Mouse (Mus musculus) midbrain, embryonic 10.5 days (tissue): ENCODE results near the gene Psmd9. TPM values are rescaled to one million over a fixed set of nuclear protein-coding genes. Genes with fewer than 3 reads are reported as not detected.
"Not testable (repeated sequence)": the region's sequence is repeated elsewhere in the genome, so short reads cannot be mapped to it uniquely, and the experiment has no call there.

ENCODE experiments used
- DNase-seq: peaks from one replicate; pipeline ENCODE4 v3.0.0-alpha.2; 2017; ENCODE audit warnings: low spot score
- H3K27ac ChIP-seq: fragments of 300-500 bp; sonication (generic); replicated peaks from 2 replicates; pipeline ENCODE4 v1.5.1; 2016; ENCODE audit warnings: mild to moderate bottlenecking
- H3K27me3 ChIP-seq: fragments of 300-500 bp; sonication (generic); 2 replicates; pipeline ENCODE4 v1.6.1; 2016; ENCODE audit warnings: low read depth, mild to moderate bottlenecking; ENCODE audit not compliant: poor library complexity, severe bottlenecking
- H3K36me3 ChIP-seq: fragments of 300-500 bp; sonication (generic); 2 replicates; pipeline ENCODE4 v1.6.1; 2016; ENCODE audit warnings: mild to moderate bottlenecking, moderate library complexity
- H3K4me1 ChIP-seq: fragments of 300-500 bp; sonication (generic); 2 replicates; pipeline ENCODE4 v1.6.1; 2016
- H3K4me3 ChIP-seq: fragments of 300-500 bp; sonication (generic); 2 replicates; pipeline ENCODE4 v1.5.1; 2016; ENCODE audit warnings: mild to moderate bottlenecking, moderate library complexity
- H3K9me3 ChIP-seq: fragments of 300-500 bp; sonication (generic); replicated peaks from 2 replicates; pipeline ENCODE4 v1.6.1; 2016; ENCODE audit warnings: mild to moderate bottlenecking
- WGBS: fragments of 180-500 bp; shearing (Covaris S2); methylation state at CpG from one replicate; pipeline ENCODE4 v1.1.7; 2016; 5-methylcytosine and 5-hydroxymethylcytosine counted together
- polyA plus RNA-seq: library from polyadenylated mRNA; unstranded; fragments of >200 nt; fragmentation: Nextera tagmentation; extraction: Ambion mirVana; gene quantifications from 2 replicates; pipeline ENCODE4 v1.2.1, GENCODE M21; 2016

The Psmd9 gene
- polyA plus RNA-seq, 1 experiment from 2014 or later, result 78.5 TPM

DNA sequence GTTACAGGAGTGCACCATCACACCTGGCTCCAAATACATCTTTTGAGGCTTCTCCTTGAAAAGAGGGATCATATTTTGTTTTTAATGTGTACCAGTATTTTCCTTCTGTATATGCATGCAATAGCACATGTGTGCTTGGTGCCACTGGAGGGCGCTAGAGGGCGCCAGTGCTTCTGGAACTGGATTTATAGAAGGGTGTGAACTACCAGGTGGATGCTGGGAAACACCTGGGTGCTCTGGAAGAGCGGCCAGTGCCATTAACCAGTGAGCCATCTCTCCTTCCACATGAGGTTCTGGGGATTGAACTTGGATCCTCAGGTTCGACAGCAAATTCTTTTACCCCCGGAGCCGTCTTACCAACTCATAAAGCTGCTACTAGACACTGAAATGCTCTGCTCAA, 54.6 kb downstream of the Psmd9 start:
- not testable (repeated sequence) for H3K27ac ChIP-seq, DNase-seq, H3K9me3 ChIP-seq, H3K36me3 ChIP-seq, H3K27me3 ChIP-seq, H3K4me1 ChIP-seq, H3K4me3 ChIP-seq
- 58% methylated on average over 6 of the region's 6 CpGs for WGBS

GRCm38 (mm10) chr5:123226851-123227250, 57.6 kb downstream of the Psmd9 start:
- Histone ChIP-seq H3K27me3 (no peaks in the 10 kb centered on the region), H3K4me1 (peaks cover 12% of the 10 kb centered on the region), H3K36me3 (peaks cover 5% of the 10 kb centered on the region; the same call in 1 of the 2 replicates), H3K4me3 (no peak overlapping the region), H3K9me3 (no peaks in the 10 kb centered on the region), H3K27ac (no peak overlapping the region)
- WGBS, result 87% methylated on average over 7 of the region's 7 CpGs
- DNase-seq, result no peak

DNA sequence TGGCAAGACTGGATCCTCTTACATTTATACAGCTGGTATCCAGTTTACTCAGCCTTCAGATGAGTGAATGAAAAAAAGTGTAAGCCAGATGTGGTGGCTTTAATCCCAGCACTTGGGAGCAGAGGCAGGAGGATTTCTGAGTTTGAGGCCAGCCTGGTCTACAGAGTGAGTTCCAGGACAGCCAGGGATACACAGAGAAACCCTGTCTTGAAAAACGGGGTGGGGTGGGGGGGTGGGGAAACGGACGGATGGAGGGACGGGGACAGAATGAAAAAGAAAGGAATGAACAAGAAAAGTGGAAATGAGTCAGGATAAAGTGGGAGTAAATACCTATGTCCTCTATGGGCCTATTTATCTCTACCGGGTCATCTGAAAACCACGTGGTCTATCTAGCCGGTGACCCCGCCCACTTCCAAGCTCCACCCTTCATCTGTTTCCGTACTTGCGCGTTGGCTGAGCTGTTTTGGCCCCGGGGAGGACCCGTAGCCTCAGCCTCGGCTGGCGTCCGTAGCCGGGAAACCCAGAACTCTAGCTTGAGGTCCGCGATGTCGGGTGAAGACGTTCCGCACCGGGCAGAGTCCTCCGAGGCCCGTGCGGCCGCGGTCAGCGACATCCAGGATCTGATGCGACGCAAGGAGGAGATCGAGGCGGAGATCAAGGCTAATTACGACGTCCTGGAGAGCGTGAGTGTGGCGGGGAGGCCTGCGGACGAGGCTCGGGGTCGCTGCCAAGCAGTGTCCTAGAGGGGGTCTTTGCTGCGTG, 58.7 kb downstream of the Psmd9 start:
- WGBS, result 2% methylated on average over 42 of the region's 42 CpGs
- Histone ChIP-seq H3K27ac (peak overlapping the region; percentile 88), H3K27me3 (no peaks in the 10 kb centered on the region), H3K4me3 (peak overlapping the region; percentile 83), H3K9me3 (no peaks in the 10 kb centered on the region), H3K4me1 (peaks cover 12% of the 10 kb centered on the region), H3K36me3 (peaks cover 5% of the 10 kb centered on the region; the same call in 1 of the 2 replicates)
- peak; percentile 93 for DNase-seq

- no peak for DNase-seq
- H3K9me3 ChIP-seq, result no peaks in the 10 kb centered on the region
- H3K36me3 ChIP-seq, result peaks cover 10% of the 10 kb centered on the region; the same call in 1 of the 2 replicates
- H3K4me3 ChIP-seq, result peak overlapping the region; percentile 83
- peak overlapping the region; percentile 88 for H3K27ac ChIP-seq
- 10% methylated on average over 15 of the region's 15 CpGs for WGBS
- peaks cover 12% of the 10 kb centered on the region for H3K4me1 ChIP-seq
- H3K27me3 ChIP-seq, result no peaks in the 10 kb centered on the region
Observed at GRCm38 (mm10) chr5:123228524-123228922, 59.3 kb downstream of the Psmd9 start.

DNA sequence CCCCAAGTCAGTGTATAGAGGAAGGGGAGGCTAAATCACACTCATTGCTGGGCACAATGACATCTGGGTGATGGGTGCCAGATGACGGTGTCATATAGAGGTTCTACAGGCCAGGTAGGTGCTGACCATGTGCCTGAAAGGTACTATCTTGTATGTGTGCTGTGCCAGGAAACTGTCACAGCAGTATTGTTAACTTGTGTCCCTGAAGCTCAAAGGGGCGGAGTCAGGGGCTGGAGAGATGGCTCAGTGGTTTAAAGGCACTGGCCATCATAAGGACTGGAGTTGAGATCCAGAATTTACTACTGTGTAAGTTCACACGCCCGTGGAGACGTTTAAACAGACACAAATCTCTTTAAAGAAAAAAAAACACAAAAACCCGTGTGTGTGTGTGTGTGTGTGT, 60.1 kb downstream of the Psmd9 start:
- H3K27ac ChIP-seq, result no peak overlapping the region
- no peaks in the 10 kb centered on the region for H3K27me3 ChIP-seq
- 93% methylated on average over 6 of the region's 6 CpGs for WGBS
- H3K9me3 ChIP-seq, result no peaks in the 10 kb centered on the region
- peaks cover 12% of the 10 kb centered on the region for H3K4me1 ChIP-seq
- DNase-seq, result no peak
- peaks cover 11% of the 10 kb centered on the region; the same call in 1 of the 2 replicates for H3K36me3 ChIP-seq
- peak overlapping the region; percentile 83 for H3K4me3 ChIP-seq

GRCm38 (mm10) chr5:123232180-123232579, 63.0 kb downstream of the Psmd9 start:
- no peak for DNase-seq
- no peak overlapping the region for H3K27ac ChIP-seq
- H3K4me1 ChIP-seq, result peaks cover 12% of the 10 kb centered on the region
- no peaks in the 10 kb centered on the region for H3K9me3 ChIP-seq
- no peak overlapping the region for H3K4me3 ChIP-seq
- 91% methylated on average over 2 of the region's 2 CpGs for WGBS
- peaks cover 38% of the 10 kb centered on the region for H3K36me3 ChIP-seq
- no peaks in the 10 kb centered on the region for H3K27me3 ChIP-seq

- WGBS, result 82% methylated on average over 2 of the region's 2 CpGs
Observed at GRCm38 (mm10) chr5:123235731-123236130, 66.5 kb downstream of the Psmd9 start.

DNA sequence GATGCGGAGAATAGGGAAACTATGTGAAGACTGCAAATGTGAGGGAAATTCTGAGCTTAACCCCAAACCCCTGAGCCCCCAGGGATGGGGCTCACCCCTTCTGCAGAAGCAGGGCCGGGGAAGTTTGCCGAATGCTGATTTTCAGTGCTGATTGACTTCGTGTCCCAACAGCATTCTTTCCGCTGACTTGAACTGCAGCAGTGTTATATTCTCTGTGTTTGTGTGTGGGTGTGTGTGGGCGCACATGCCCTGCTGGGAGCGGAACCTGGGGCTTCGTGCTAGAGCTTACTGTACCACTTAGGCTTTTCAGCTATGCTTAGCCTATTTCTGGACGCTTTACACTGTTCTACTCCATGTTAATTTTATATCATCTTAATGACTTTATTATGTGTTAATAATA, 67.2 kb downstream of the Psmd9 start:
- H3K9me3 ChIP-seq, result no peaks in the 10 kb centered on the region
- no peak overlapping the region for H3K27ac ChIP-seq
- H3K27me3 ChIP-seq, result no peaks in the 10 kb centered on the region
- no peak overlapping the region for H3K4me3 ChIP-seq
- no peak for DNase-seq
- 94% methylated on average over 9 of the region's 9 CpGs for WGBS
- peaks cover 67% of the 10 kb centered on the region for H3K36me3 ChIP-seq
- H3K4me1 ChIP-seq, result no peaks in the 10 kb centered on the region

More at GRCm38 (mm10) chr5:123235731-123236130, 66.5 kb downstream of the Psmd9 start:
- H3K27ac ChIP-seq, result no peak overlapping the region
- peaks cover 65% of the 10 kb centered on the region for H3K36me3 ChIP-seq
- no peaks in the 10 kb centered on the region for H3K27me3 ChIP-seq
- no peaks in the 10 kb centered on the region for H3K4me1 ChIP-seq
- H3K9me3 ChIP-seq, result no peaks in the 10 kb centered on the region
- no peak for DNase-seq
- no peak overlapping the region for H3K4me3 ChIP-seq

DNA sequence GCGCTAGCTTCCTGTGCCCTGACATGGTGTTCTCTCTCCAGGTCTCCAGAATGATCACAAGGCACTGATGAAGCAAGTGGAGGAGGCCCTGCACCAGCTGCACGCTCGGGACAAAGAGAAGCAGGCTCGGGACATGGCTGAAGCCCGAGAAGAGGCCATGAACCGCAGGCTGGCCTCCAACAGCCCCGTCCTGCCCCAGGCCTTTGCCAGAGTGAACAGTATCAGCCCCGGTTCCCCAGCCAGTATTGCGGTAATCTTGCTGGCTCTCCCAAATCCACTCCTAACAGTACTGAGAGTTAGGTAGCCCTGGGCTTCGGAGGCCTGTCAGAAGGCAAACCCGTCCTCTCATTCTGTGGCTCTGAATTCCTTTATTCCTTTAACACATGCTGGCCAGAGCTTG, 70.3 kb downstream of the Psmd9 start:
- peaks cover 86% of the 10 kb centered on the region for H3K36me3 ChIP-seq
- no peaks in the 10 kb centered on the region for H3K9me3 ChIP-seq
- DNase-seq, result no peak
- H3K27ac ChIP-seq, result no peak overlapping the region
- H3K4me1 ChIP-seq, result no peaks in the 10 kb centered on the region
- no peak overlapping the region for H3K4me3 ChIP-seq
- 92% methylated on average over 11 of the region's 11 CpGs for WGBS
- no peaks in the 10 kb centered on the region for H3K27me3 ChIP-seq

DNA sequence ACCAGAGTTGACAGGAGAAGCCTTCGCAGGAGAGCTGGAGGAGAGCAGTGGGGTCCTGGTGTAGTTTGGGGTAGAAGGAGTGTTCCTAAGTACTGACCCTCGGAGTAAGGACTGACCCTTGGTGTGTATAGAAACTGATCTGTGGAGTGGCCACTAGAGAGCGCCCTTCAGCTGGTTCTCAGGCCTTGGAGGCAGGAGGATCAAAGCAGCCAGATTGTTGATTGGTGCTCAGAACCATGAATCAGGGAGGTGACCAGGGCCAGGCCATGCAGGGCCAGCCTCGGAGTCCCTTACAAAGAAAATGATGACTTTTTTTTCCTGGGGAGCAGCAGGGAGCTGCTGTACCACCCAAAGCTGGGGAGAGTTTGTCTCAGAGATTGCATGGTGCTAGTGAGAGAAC, 76.3 kb downstream of the Psmd9 start:
- DNase-seq, result peak; percentile 65
- Histone ChIP-seq H3K36me3 (peaks cover 53% of the 10 kb centered on the region), H3K27me3 (no peaks in the 10 kb centered on the region), H3K9me3 (no peaks in the 10 kb centered on the region), H3K4me3 (no peak overlapping the region), H3K27ac (no peak overlapping the region), H3K4me1 (no peaks in the 10 kb centered on the region)
- WGBS, result 25% methylated on average over 4 of the region's 4 CpGs

DNA sequence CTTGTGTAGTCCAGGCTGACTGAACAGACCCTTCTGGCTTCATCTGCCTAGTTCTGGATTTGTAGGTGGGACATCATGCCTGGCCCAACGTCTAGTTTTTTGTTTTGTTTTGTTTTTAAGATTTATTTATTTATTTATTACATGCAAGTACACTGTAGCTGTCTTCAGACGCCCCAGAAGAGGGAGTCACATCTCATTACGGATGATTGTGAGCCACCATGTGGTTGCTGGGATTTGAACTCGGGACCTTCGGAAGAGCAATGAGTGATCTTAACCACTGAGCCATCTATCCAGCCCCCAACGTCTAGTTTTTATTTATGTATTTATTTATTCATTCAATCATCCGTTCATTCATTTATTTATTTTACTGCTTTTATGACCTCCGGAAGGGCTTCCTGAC, 82.2 kb downstream of the Psmd9 start:
- Histone ChIP-seq H3K9me3 (no peaks in the 10 kb centered on the region), H3K27ac (no peak overlapping the region), H3K27me3 (peaks cover 23% of the 10 kb centered on the region), H3K4me1 (peaks cover 8% of the 10 kb centered on the region), H3K36me3 (peaks cover 16% of the 10 kb centered on the region), H3K4me3 (peak overlapping the region; percentile 41; the same call in 1 of the 2 replicates)
- WGBS, result 72% methylated on average over 8 of the region's 8 CpGs
- no peak for DNase-seq

- Histone ChIP-seq H3K4me3 (peak within 1 kb of the TSS; percentile 41), H3K36me3 (peaks cover 16% of the 10 kb centered on the region), H3K4me1 (peaks cover 9% of the 10 kb centered on the region), H3K27me3 (peaks cover 23% of the 10 kb centered on the region), H3K9me3 (no peaks in the 10 kb centered on the region), H3K27ac (0 out of 2 replicates have a peak within 1 kb of the TSS, but pooled peaks have one; percentile 23)
- peak; percentile 96 for DNase-seq
- WGBS, result 3% methylated on average over 18 of the region's 18 CpGs
Observed at GRCm38 (mm10) chr5:123251834-123252233, 82.6 kb downstream of the Psmd9 start, which contains the start of gene Wdr66. Gene Wdr66 (plus strand): TSS chr5:123252102.
